Mouse (Mus musculus): ENCODE results near the gene Fgd6.
A peak's percentile ranks its signal among the peaks of the same experiment; 100 is the strongest.

The Fgd6 gene

DNA sequence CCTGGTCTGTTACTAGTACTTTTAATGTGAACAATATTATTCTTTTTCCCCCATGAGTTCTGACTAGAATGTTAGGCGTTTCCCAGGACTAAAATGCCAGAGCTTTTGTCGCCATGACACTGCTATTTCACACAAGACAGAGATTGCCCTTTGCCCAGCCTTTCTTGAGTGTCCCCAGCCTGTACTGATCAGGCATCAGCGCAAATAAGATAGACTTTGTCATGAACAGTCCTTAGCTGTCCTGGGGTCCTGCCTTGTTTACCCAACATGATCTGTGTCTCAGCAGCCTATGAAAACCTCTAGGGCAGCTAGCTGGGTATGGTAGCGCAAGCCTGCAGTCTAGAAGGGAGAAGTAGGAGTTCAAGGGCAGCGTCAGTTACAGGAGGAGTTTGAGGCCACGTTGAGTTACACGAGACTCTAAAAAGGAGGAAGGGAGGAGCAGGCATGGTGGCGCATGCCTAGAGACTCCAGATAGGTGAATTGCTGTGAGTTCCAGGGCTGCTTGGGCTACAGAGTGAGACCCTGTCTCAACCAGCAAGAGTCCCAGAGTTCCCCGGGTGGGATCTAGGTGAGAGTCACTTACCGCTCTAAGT lies 103.2 kb downstream of the Fgd6 start:
- no peak for DNase-seq (ENCODE audit: low spot score)

DNA sequence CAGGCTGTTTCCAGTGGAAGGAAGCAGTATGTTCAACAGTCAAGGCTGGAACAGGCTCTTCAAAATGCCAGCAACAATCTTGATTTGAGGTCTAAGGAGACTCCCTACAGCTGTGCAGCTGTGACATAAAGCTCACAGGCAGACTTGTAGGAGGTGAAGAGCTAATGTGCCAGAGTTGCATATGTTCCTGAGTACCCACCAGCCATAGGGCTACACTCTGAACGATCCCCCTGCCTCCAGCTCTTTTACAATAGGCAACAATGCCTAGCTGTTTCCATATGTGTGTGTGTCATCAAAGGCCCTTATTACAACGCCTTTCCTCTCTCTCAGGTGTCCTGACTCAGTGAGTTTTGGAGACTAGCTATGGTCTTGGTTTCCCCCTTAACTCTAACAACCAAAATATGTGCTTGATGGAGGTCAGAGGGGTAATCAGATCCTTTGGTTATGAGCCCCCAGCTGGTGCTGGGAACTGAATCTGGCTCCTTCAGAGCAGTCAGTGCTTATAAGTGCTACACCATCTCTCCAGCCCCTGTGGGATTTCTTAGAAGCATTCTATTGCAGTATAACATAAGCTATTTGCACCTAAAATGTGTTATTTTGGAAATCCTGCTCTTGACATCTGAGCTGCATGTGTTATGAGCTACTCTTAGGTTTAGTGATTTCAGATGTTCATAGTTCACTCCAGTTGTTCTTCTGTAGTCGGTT lies 104.6 kb downstream of the Fgd6 start:
- no peak for DNase-seq (ENCODE audit: low spot score)

DNA sequence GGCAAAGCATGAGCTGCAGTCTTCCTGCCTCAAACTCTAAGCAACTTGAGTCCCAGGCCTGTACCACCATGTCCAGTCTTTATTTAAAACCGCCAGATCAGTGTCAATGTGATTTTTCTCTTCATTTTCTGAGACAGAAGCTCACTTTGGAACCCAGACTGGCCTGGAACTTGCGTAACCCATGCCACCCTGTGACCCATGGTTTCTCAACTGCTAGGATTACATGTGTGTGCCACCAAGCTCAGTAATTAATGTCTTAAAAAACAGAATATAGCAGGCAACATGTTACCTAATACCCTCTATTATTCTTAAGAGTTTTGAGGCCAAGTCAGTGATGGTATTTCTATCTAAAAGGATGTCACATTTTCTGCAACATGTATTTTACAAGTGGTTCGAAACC lies 106.6 kb downstream of the Fgd6 start:
- DNase-seq (ENCODE audit: low spot score), result no peak

DNA sequence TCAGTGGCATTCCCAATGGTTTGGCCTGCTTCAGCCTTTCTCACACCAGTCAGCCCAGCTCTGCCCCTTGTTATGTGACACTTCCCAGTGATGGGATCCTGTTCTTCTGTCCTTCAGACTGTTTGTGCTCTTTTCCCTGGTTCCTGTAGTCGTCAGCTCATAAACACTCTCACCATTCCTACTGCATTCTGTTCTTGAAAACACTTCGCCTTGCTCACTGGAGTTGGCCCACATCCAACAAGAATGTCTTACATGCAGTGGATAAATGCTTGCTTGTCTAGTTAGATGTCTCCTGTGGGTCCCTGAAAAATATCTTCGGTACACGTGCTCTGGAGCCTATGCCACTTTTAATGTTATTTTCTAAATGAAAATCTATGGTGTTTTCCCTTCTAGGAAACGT lies 108.8 kb downstream of the Fgd6 start:
- no peak for DNase-seq (ENCODE audit: low spot score)

DNA sequence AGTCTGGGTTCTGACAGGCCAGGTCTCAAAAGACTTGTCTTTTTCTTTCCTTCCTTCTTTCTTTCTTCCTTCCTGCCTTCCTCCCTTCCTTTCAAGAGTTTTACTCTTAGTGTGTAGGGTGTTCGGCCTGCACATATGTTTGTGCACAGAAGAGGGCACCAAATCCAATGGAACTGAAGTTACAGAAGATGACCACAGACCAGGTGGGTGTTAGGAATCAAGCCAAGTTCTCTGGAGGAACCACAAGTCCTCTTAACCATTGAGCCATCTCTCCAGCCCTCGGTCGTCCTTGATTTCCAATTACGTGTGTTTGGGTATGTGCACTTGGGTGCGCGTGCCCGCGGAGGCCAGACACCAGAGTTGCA lies 111.6 kb downstream of the Fgd6 start:
- DNase-seq (ENCODE audit: low spot score), result no peak

DNA sequence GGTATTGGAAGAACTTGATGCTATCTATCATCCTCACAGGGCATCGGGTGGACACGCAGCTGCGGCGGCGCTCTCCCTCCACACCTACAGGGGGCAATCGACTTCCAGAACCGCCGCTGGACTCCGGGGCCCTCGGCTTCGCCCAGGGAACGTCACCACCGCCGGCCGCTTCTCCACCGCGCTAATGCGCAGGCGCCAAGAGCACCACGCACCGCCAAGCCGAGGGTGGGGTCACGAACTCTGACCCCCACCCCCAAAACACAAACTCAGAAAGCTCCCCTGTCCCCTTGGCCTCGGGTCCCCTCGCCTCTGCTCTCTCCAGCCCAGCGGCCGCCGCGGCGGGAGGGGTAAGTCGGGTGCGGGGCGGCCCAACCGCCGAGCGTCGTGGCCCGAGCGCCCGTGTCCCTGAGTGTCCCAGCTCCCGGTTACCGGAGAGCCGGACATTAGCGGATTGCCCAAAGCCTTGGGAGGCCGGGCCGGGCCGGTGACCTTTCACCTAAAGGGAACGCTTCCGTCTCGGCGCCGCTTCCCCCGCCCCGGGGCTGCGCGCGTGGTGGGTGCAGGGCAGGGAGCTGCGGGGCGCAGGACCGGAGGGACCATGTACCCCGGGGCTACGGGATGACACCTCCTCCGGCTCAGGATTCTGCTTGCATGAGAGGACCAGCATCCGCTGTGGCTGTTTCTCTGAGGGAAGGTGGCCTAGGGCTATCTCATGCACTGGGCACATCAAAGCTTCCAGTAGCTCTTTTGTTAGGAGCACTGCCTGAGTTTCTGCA lies 112.1 kb downstream of the Fgd6 start, which contains the start of gene Nr2c1:
Gene Nr2c1, plus strand, starts transcription at position 268 of the 776 bp plus-strand sequence.
- DNase-seq (ENCODE audit: low spot score), result peak; percentile 42

DNA sequence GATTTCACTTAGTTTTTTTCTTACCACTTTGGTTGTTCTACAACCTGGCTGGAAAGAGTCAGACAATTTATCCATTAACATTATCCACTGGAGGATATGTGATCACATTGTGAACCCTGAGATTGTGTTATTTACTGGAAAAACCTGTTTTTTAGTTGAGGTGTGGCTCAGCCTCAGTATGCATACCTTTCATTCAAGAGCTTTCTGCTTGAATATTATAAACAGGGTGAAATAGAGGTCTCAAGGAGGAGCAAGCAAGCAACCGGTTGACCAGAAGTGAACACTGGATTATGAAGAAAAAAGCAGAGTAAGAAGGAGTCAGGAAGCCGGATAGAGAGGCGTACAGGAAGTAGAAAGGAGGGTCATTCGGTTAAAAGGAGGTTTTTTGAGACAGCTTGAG lies 115.7 kb downstream of the Fgd6 start:
- DNase-seq (ENCODE audit: low spot score), result no peak

- DNase-seq (ENCODE audit: low spot score), result no peak
Measured at GRCm38 (mm10) chr10:94153841-94154240, 118.0 kb downstream of the Fgd6 start.

DNA sequence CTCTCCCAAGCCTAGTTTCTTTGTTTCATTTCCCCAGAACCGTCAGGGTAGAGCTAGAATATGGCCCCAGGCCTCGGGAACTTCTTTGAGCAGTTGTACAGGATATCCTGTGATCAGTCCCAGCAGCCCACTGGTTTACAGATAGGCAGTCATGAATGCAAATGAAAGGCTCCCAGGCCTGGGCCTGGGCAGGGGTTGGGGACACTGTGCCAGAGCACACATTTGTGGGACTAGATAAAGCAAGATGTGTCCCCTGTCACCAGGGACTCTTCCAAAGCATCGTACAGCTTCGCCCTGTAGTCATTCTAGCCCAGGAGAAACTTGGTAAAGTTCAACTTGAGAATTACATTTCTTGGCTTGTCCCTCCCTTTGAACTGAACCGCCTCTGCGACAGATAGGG lies 123.2 kb downstream of the Fgd6 start:
- DNase-seq (ENCODE audit: low spot score), result no peak

DNA sequence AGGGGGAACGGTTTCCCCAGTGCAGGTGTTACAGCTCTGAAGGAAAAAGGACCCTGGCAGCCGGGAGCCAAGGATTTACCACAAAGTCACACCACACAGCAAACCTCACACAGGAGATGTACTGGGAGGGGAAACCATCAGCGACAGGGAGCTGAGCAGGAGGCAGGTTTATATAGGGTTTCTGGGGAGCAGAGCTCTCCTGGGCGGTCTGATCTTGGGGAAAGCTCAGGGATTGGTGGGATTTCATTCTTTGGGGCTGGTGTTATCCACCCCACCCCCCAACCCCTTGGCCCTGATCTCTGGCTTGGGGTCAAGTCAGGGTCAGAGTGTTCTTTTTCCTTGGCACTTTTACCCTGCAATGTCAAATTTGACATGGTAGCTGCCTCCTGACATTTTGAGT lies 123.6 kb downstream of the Fgd6 start:
- no peak for DNase-seq (ENCODE audit: low spot score)

GRCm38 (mm10) chr10:94161051-94161765 lies 125.4 kb downstream of the Fgd6 start:
- DNase-seq (ENCODE audit: low spot score), result no peak

GRCm38 (mm10) chr10:94162031-94162430 lies 126.2 kb downstream of the Fgd6 start:
- no peak for DNase-seq (ENCODE audit: low spot score)

DNA sequence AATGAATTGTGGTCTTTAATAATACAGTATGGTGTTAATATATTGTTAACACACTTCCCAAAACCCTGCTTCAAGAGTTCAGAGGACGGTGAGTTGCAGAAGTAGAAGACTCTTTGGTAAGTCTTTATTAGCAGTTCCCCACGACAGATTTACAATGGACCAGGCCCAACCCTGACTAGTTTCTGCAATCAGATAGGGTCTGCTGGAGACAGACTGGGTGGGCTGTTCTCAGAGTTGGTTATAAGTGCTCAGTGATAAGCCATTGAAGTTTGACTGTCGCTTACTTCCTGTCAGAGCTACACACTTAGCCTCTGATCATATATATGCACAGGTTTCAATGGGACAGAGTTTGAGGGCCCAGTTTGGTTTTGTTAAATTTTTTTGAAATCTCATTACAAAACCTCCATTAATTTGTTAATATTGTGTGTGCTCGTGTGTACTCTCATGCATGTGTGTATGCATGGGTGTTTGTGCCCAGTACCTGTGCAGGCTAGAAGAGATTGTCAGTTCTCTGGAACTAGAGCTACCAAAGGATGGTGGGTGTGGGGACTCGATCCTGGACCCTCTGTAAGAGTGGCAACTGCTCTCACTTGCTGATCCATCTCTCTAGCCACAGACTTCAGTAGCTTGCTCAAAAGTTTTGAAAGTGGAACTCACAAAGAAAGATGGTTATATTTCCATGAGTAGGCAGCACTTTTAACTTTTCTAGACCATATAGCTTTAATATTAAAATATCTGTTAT lies 128.5 kb downstream of the Fgd6 start:
- DNase-seq (ENCODE audit: low spot score), result no peak

GRCm38 (mm10) chr10:94165426-94165825 lies 129.6 kb downstream of the Fgd6 start:
- no peak for DNase-seq (ENCODE audit: low spot score)

GRCm38 (mm10) chr10:94167051-94167750 lies 131.4 kb downstream of the Fgd6 start:
- no peak for DNase-seq (ENCODE audit: low spot score)

- no peak for DNase-seq (ENCODE audit: low spot score)
Measured at GRCm38 (mm10) chr10:94171440-94172130, 135.8 kb downstream of the Fgd6 start.

DNA sequence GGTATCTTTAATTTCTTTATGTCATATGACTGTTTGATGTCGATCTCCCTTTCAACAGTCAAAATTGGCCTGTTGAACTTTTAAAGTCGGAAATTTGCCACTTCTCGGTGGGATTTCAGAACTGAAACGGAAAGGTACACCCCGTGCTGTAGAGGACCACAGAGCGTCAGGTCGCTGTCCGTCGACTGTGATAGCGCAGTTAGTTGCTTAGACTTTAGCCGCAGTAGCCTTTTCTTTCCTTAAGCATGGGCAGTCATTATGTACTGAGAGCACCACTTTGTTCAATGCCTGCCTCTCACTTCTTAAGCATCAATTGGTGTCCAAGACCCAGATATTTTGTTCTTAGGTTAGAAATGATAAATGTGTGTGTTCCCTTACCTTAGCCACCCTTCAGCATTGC lies 136.3 kb downstream of the Fgd6 start:
- DNase-seq (ENCODE audit: low spot score), result no peak

GRCm38 (mm10) chr10:94172706-94173105 lies 136.9 kb downstream of the Fgd6 start:
- DNase-seq (ENCODE audit: low spot score), result no peak

GRCm38 (mm10) chr10:94174652-94175051 lies 138.9 kb downstream of the Fgd6 start:
- no peak for DNase-seq (ENCODE audit: low spot score)

DNA sequence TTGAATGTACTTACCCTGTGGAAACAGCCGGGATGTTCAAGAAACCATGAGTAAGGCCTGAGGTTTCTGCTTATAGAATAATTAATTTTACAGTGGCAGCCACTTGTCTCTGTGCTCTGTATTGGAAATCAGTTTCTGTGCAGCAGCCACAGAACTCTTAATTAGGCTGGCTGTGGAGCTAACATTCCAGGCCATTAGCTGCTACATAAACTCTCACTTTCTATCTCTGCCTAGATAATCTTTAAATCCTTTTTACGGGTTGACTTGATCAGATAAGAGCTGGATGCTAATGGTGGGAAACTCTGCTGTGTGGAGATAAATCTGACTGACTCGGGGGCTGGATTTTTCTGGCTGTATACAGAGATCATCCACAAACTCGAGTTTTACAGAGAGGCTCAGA lies 147.4 kb downstream of the Fgd6 start:
- DNase-seq (ENCODE audit: low spot score), result no peak

All from spleen, adult 12 weeks (tissue).